Mouse (Mus musculus) forebrain, embryonic 11.5 days (tissue): Measurements from ENCODE around the gene Tnik. TPM values are rescaled to one million over a fixed set of nuclear protein-coding genes. Genes with fewer than 3 reads are reported as not detected.

Experiments used
- ATAC-seq: fragments of 200-750 bp; cut with Nextera tagmentation; replicated peaks from 2 replicates; pipeline ENCODE4 v1.8.0; 2017; ENCODE audit warnings: moderate TSS enrichment; ENCODE audit not compliant: low FRiP score
- DNase-seq: peaks from one replicate; pipeline ENCODE4 v3.0.0-alpha.2; 2017; ENCODE audit warnings: low spot score
- H3K27ac ChIP-seq: fragments of 300-500 bp; sonication (generic); 2 replicates; pipeline ENCODE4 v1.5.1; 2014; ENCODE audit warnings: low read depth, low read length
- H3K27me3 ChIP-seq: fragments of 300-500 bp; sonication (generic); 2 replicates; pipeline ENCODE4 v1.6.1; 2014; ENCODE audit warnings: mild to moderate bottlenecking, low read length, mixed read lengths; ENCODE audit not compliant: control insufficient read depth, insufficient read depth
- H3K36me3 ChIP-seq: fragments of 300-500 bp; sonication (generic); 2 replicates; pipeline ENCODE4 v1.6.1; 2014; ENCODE audit warnings: mild to moderate bottlenecking, low read length, moderate library complexity, mixed read lengths; ENCODE audit not compliant: control insufficient read depth, insufficient read depth
- H3K4me1 ChIP-seq: fragments of 300-500 bp; sonication (generic); replicated peaks from 2 replicates; pipeline ENCODE4 v1.6.1; 2014; ENCODE audit warnings: low read length, mixed read lengths; ENCODE audit not compliant: control insufficient read depth, insufficient read depth
- H3K4me2 ChIP-seq: fragments of 300-500 bp; sonication (generic); 2 replicates; pipeline ENCODE4 v1.6.1; 2014; ENCODE audit warnings: low read depth, mild to moderate bottlenecking, low read length, moderate library complexity, mixed read lengths; ENCODE audit not compliant: severe bottlenecking
- H3K4me3 ChIP-seq: fragments of 300-500 bp; sonication (generic); 2 replicates; pipeline ENCODE4 v1.5.1; 2014; ENCODE audit warnings: low read depth, low read length
- H3K9ac ChIP-seq: fragments of 300-500 bp; sonication (generic); 2 replicates; pipeline ENCODE4 v1.6.1; 2014; ENCODE audit warnings: low read length
- H3K9me3 ChIP-seq: fragments of 300-500 bp; sonication (generic); 2 replicates; pipeline ENCODE4 v1.6.1; 2016; ENCODE audit warnings: low read length, mixed read lengths; ENCODE audit not compliant: control insufficient read depth
- WGBS: fragments of 180-500 bp; shearing (Covaris S2); extraction: QIAGEN DNeasy Blood & Tissue Kit; methylation state at CpG from one replicate; pipeline ENCODE4 v1.1.7; 2014; 5-methylcytosine and 5-hydroxymethylcytosine counted together
- polyA plus RNA-seq: library from polyadenylated mRNA; unstranded; fragments of >200 nt; fragmentation: Nextera tagmentation; extraction: Ambion mirVana; gene quantifications from 2 replicates; pipeline ENCODE4 v1.2.1, GENCODE M21; 2014

The Tnik gene
- polyA plus RNA-seq, 1 experiment from 2014 or later, result 21.7 TPM

GRCm38 (mm10) chr3:28255711-28256110, 7.3 kb upstream of the Tnik start:
- Histone ChIP-seq H3K27me3 (no peaks in the 10 kb centered on the region), H3K4me2 (no peak overlapping the region), H3K9me3 (no peaks in the 10 kb centered on the region), H3K4me3 (no peak overlapping the region), H3K4me1 (no peaks in the 10 kb centered on the region), H3K9ac (no peak overlapping the region), H3K27ac (no peak overlapping the region), H3K36me3 (no peaks in the 10 kb centered on the region)
- no peak for ATAC-seq
- no peak for DNase-seq
- 85% methylated on average over 7 of the region's 7 CpGs for WGBS

GRCm38 (mm10) chr3:28262371-28263001, 528 bp upstream of the Tnik start:
- peak; percentile 79 for DNase-seq
- Histone ChIP-seq H3K36me3 (no peaks in the 10 kb centered on the region), H3K9me3 (no peaks in the 10 kb centered on the region), H3K4me3 (peak overlapping the region; percentile 70), H3K4me1 (peaks cover 10% of the 10 kb centered on the region; the same call in 1 of the 2 replicates), H3K4me2 (peak overlapping the region; percentile 72), H3K27me3 (peaks cover 3% of the 10 kb centered on the region; the same call in 1 of the 2 replicates), H3K27ac (no peak overlapping the region), H3K9ac (peak overlapping the region; percentile 74)
- peak; percentile 55 for ATAC-seq
- under 1% methylated on average over 33 of the region's 33 CpGs for WGBS

GRCm38 (mm10) chr3:28263948-28264840, 1.2 kb downstream of the Tnik start:
- WGBS, result under 1% methylated on average over 26 of the region's 26 CpGs
- Histone ChIP-seq H3K4me2 (peak overlapping the region; percentile 72), H3K4me1 (peaks cover 12% of the 10 kb centered on the region; the same call in 1 of the 2 replicates), H3K4me3 (peak overlapping the region; percentile 70), H3K36me3 (no peaks in the 10 kb centered on the region), H3K27ac (0 out of 2 replicates have a peak overlapping the region, but pooled peaks have one; percentile 12), H3K9ac (peak overlapping the region; percentile 74), H3K9me3 (no peaks in the 10 kb centered on the region), H3K27me3 (peaks cover 3% of the 10 kb centered on the region; the same call in 1 of the 2 replicates)
- DNase-seq (peak; percentile 74), ATAC-seq (peak; percentile 49; the same call in 1 of the 2 replicates)

- WGBS, result 17% methylated on average over 5 of the region's 5 CpGs
- H3K9me3 ChIP-seq, result no peaks in the 10 kb centered on the region
- DNase-seq (no peak), ATAC-seq (no peak)
- peak overlapping the region; percentile 44 for H3K9ac ChIP-seq
- no peaks in the 10 kb centered on the region for H3K36me3 ChIP-seq
- H3K4me3 ChIP-seq, result peak overlapping the region; percentile 70
- H3K27me3 ChIP-seq, result peaks cover 3% of the 10 kb centered on the region; the same call in 1 of the 2 replicates
- peaks cover 12% of the 10 kb centered on the region; the same call in 1 of the 2 replicates for H3K4me1 ChIP-seq
- H3K27ac ChIP-seq, result no peak overlapping the region
- H3K4me2 ChIP-seq, result peak overlapping the region; percentile 72
These were observed 1.8 kb downstream of the Tnik start for GRCm38 (mm10) chr3:28264841-28265150.

- Histone ChIP-seq H3K27me3 (peaks cover 3% of the 10 kb centered on the region; the same call in 1 of the 2 replicates), H3K9me3 (no peaks in the 10 kb centered on the region), H3K36me3 (no peaks in the 10 kb centered on the region), H3K4me3 (peak overlapping the region; percentile 70), H3K4me1 (peaks cover 12% of the 10 kb centered on the region; the same call in 1 of the 2 replicates), H3K4me2 (peak overlapping the region; percentile 72), H3K27ac (no peak overlapping the region; the same call in 1 of the 2 replicates), H3K9ac (peak overlapping the region; percentile 44; the same call in 1 of the 2 replicates)
- ATAC-seq, result no peak
- DNase-seq, result no peak
- WGBS, result 38% methylated on average over 4 of the region's 4 CpGs
These were observed 2.2 kb downstream of the Tnik start for GRCm38 (mm10) chr3:28265183-28265582.

- no peaks in the 10 kb centered on the region for H3K36me3 ChIP-seq
- no peak overlapping the region for H3K9ac ChIP-seq
- peaks cover 12% of the 10 kb centered on the region; the same call in 1 of the 2 replicates for H3K4me1 ChIP-seq
- no peak for ATAC-seq
- WGBS, result 59% methylated on average over 5 of the region's 5 CpGs
- no peaks in the 10 kb centered on the region for H3K9me3 ChIP-seq
- H3K4me3 ChIP-seq, result no peak overlapping the region; the same call in 1 of the 2 replicates
- no peak for DNase-seq
- peaks cover 3% of the 10 kb centered on the region; the same call in 1 of the 2 replicates for H3K27me3 ChIP-seq
- H3K27ac ChIP-seq, result no peak overlapping the region; the same call in 1 of the 2 replicates
- peak overlapping the region; percentile 72 for H3K4me2 ChIP-seq
These were observed 2.6 kb downstream of the Tnik start for GRCm38 (mm10) chr3:28265656-28266055.

- H3K9me3 ChIP-seq, result no peaks in the 10 kb centered on the region
- no peak overlapping the region for H3K9ac ChIP-seq
- 76% methylated on average over 7 of the region's 7 CpGs for WGBS
- no peak overlapping the region for H3K4me3 ChIP-seq
- peaks cover 11% of the 10 kb centered on the region; the same call in 1 of the 2 replicates for H3K4me1 ChIP-seq
- H3K27ac ChIP-seq, result no peak overlapping the region
- DNase-seq (no peak), ATAC-seq (no peak)
- H3K36me3 ChIP-seq, result no peaks in the 10 kb centered on the region
- no peaks in the 10 kb centered on the region for H3K27me3 ChIP-seq
- H3K4me2 ChIP-seq, result no peak overlapping the region
These were observed 4.2 kb downstream of the Tnik start for GRCm38 (mm10) chr3:28267211-28267610.

GRCm38 (mm10) chr3:28269716-28270115, 6.7 kb downstream of the Tnik start:
- Histone ChIP-seq H3K27me3 (no peaks in the 10 kb centered on the region), H3K36me3 (no peaks in the 10 kb centered on the region), H3K27ac (no peak overlapping the region), H3K4me1 (peaks cover 10% of the 10 kb centered on the region; the same call in 1 of the 2 replicates), H3K4me2 (no peak overlapping the region), H3K9me3 (no peaks in the 10 kb centered on the region), H3K4me3 (no peak overlapping the region), H3K9ac (no peak overlapping the region)
- DNase-seq (no peak), ATAC-seq (no peak)
- WGBS, result 51% methylated on average over 2 of the region's 2 CpGs
